ENCODE assay signal across 13 mouse cellular contexts in the genomic region with DNA sequence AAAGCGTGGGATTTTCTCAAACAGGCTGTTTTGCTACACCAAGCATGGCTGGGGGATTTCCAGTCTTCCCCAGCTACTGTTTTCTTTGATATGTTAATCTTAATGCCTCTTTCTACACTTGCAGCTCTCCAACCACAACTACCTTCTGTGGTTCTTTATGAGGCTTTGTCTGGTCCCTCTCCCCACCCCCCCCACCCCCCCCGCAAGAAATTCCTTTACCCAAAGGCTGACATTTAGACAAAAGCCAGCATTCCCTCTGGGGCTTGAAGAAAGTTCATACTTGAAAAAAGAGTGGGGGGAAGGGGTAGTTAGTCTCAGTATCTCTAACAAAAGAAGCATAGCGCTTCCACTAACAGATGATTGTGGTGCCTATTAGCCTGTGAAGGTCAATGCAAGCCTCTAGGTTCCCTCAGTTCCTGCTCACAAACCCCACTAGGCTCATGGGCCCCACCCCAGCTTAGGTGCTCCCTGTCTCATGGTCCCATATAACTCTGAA. TPM values are rescaled to one million over a fixed set of nuclear protein-coding genes. Genes with fewer than 3 reads are reported as not detected.
DNase-seq lines count a peak whose midpoint lies in the region; ATAC-seq and TF ChIP-seq lines count a peak whose summit lies in the region.
"Had no signal": no experiment of that assay in that cellular context is flagged by ENCODE, and none has a peak within 500 bp of the region (broad histone marks: within the 10 kb centered on the region; RNA-seq: fewer than 3 reads in every experiment).

No protein-coding gene starts in this region.

- no peak overlapping the region for H3K4me3 ChIP-seq in forebrain, embryonic 10.5 days
- no peak overlapping the region for H3K4me3 ChIP-seq in forebrain, postnatal 0 days (ENCODE audit: low read depth, low read length)
- no peak overlapping the region for H3K4me3 ChIP-seq in embryonic facial prominence, embryonic 11.5 days (ENCODE audit: low read depth, low read length)
- no peak overlapping the region for H3K4me3 ChIP-seq in midbrain, embryonic 13.5 days (replicated peaks)
- no peak overlapping the region for H3K4me3 ChIP-seq in lung, postnatal 0 days (ENCODE audit: low read depth, low read length)
- H3K4me3 ChIP-seq: limb, embryonic 15.5 days; lung, embryonic 15.5 days; myocyte; stomach, embryonic 15.5 days had no signal

- H3K4me2 ChIP-seq in forebrain, postnatal 0 days (ENCODE audit: low read depth) = no peak overlapping the region
- no peak overlapping the region for H3K4me2 ChIP-seq in embryonic facial prominence, embryonic 11.5 days (ENCODE audit: low read depth, low read length)
- no peak overlapping the region for H3K4me2 ChIP-seq in midbrain, embryonic 13.5 days (replicated peaks)
- no peak overlapping the region for H3K4me2 ChIP-seq in lung, postnatal 0 days (replicated peaks; ENCODE audit: low read depth, low read length)
- H3K4me2 ChIP-seq: limb, embryonic 15.5 days; lung, embryonic 15.5 days; stomach, embryonic 15.5 days had no signal

- TF ChIP-seq EP300 in lung, postnatal 0 days (IDR thresholded peaks at IDR 0.05) = no peak

- H3K9ac ChIP-seq in forebrain, postnatal 0 days = no peak overlapping the region
- H3K9ac ChIP-seq in embryonic facial prominence, embryonic 11.5 days (replicated peaks; ENCODE audit: low read length) = no peak overlapping the region
- H3K9ac ChIP-seq in midbrain, embryonic 13.5 days (replicated peaks) = no peak overlapping the region
- no peak overlapping the region for H3K9ac ChIP-seq in lung, postnatal 0 days (replicated peaks; ENCODE audit: low read depth)
- H3K9ac ChIP-seq: limb, embryonic 15.5 days; lung, embryonic 15.5 days; stomach, embryonic 15.5 days had no signal

- no peaks in the 10 kb centered on the region for H3K27me3 ChIP-seq in forebrain, embryonic 10.5 days (ENCODE audit: poor library complexity, severe bottlenecking)
- H3K27me3 ChIP-seq in forebrain, postnatal 0 days (ENCODE audit: insufficient read depth, low read length) = no peaks in the 10 kb centered on the region
- H3K27me3 ChIP-seq in embryonic facial prominence, embryonic 11.5 days (ENCODE audit: control insufficient read depth, insufficient read depth, low read length) = no peaks in the 10 kb centered on the region
- H3K27me3 ChIP-seq in midbrain, embryonic 13.5 days = no peaks in the 10 kb centered on the region
- H3K27me3 ChIP-seq in lung, postnatal 0 days (replicated peaks; ENCODE audit: insufficient read depth, low read length) = no peaks in the 10 kb centered on the region
- H3K27me3 ChIP-seq: limb, embryonic 15.5 days; lung, embryonic 15.5 days; stomach, embryonic 15.5 days had no signal

- H3K4me1 ChIP-seq in forebrain, embryonic 10.5 days = peaks cover 23% of the 10 kb centered on the region
- H3K4me1 ChIP-seq in forebrain, postnatal 0 days (ENCODE audit: insufficient read depth) = no peaks in the 10 kb centered on the region
- no peaks in the 10 kb centered on the region for H3K4me1 ChIP-seq in embryonic facial prominence, embryonic 11.5 days (ENCODE audit: control insufficient read depth, insufficient read depth, low read length)
- H3K4me1 ChIP-seq in midbrain, embryonic 13.5 days (replicated peaks) = no peaks in the 10 kb centered on the region
- H3K4me1 ChIP-seq in lung, postnatal 0 days (ENCODE audit: insufficient read depth, low read depth, low read length) = no peaks in the 10 kb centered on the region
- H3K4me1 ChIP-seq: limb, embryonic 15.5 days; lung, embryonic 15.5 days; stomach, embryonic 15.5 days had no signal

- 4% methylated on average over 3 of the region's 3 CpGs for WGBS in forebrain, embryonic 10.5 days
- WGBS in forebrain, postnatal 0 days = 18% methylated on average over 3 of the region's 3 CpGs
- WGBS in embryonic facial prominence, embryonic 11.5 days = 4% methylated on average over 3 of the region's 3 CpGs
- 10% methylated on average over 3 of the region's 3 CpGs for WGBS in midbrain, embryonic 13.5 days
- 34% methylated on average over 3 of the region's 3 CpGs for WGBS in lung, postnatal 0 days

- no peak for ATAC-seq in forebrain, postnatal 0 days
- ATAC-seq in embryonic facial prominence, embryonic 11.5 days (replicated peaks; ENCODE audit: insufficient number of reproducible peaks, low FRiP score, low TSS enrichment, low read depth) = no peak; the same call in 1 of the 2 replicates
- peak; percentile 83 for ATAC-seq in midbrain, embryonic 13.5 days
- no peak for ATAC-seq in lung, postnatal 0 days

- DNase-seq in forebrain, embryonic 10.5 days (ENCODE audit: extremely low spot score, low spot score) = peak; percentile 25
- no peak for DNase-seq in forebrain, postnatal 0 days
- peak; percentile 54 for DNase-seq in Muller cell, postnatal 12 days (ENCODE audit: inconsistent ontology term)
- DNase-seq in embryonic facial prominence, embryonic 11.5 days (ENCODE audit: low spot score) = peak; percentile 32
- DNase-seq in kidney, postnatal 36 days = no peak
- no peak for DNase-seq in layer of hippocampus, postnatal 36 days
- no peak for DNase-seq in lung, postnatal 0 days (ENCODE audit: low spot score)
- DNase-seq: cerebellum, postnatal 25 days had no signal

- no peak for TF ChIP-seq CTCF in forebrain, postnatal 0 days (IDR thresholded peaks at IDR 0.05; ENCODE audit: low read depth)
- TF ChIP-seq CTCF in lung, postnatal 0 days (IDR thresholded peaks at IDR 0.05) = no peak

- H3K36me3 ChIP-seq in forebrain, embryonic 10.5 days (replicated peaks) = no peaks in the 10 kb centered on the region
- no peaks in the 10 kb centered on the region for H3K36me3 ChIP-seq in forebrain, postnatal 0 days (ENCODE audit: insufficient read depth)
- H3K36me3 ChIP-seq in embryonic facial prominence, embryonic 11.5 days (replicated peaks; ENCODE audit: control insufficient read depth, insufficient read depth, low read depth, low read length) = no peaks in the 10 kb centered on the region
- no peaks in the 10 kb centered on the region for H3K36me3 ChIP-seq in midbrain, embryonic 13.5 days
- no peaks in the 10 kb centered on the region for H3K36me3 ChIP-seq in lung, postnatal 0 days (ENCODE audit: insufficient read depth, low read length)
- H3K36me3 ChIP-seq: limb, embryonic 15.5 days; lung, embryonic 15.5 days; stomach, embryonic 15.5 days had no signal

- peak overlapping the region; percentile 77 for H3K27ac ChIP-seq in forebrain, embryonic 10.5 days
- H3K27ac ChIP-seq in forebrain, postnatal 0 days (ENCODE audit: low read depth, low read length) = no peak overlapping the region
- no peak overlapping the region for H3K27ac ChIP-seq in embryonic facial prominence, embryonic 11.5 days (replicated peaks; ENCODE audit: low read depth, low read length)
- H3K27ac ChIP-seq in midbrain, embryonic 13.5 days = no peak overlapping the region
- H3K27ac ChIP-seq in lung, postnatal 0 days (ENCODE audit: low read length) = no peak overlapping the region
- H3K27ac ChIP-seq: limb, embryonic 15.5 days; lung, embryonic 15.5 days; stomach, embryonic 15.5 days had no signal

- no peaks in the 10 kb centered on the region for H3K9me3 ChIP-seq in forebrain, embryonic 10.5 days
- H3K9me3 ChIP-seq in forebrain, postnatal 0 days (ENCODE audit: low read length) = no peaks in the 10 kb centered on the region
- H3K9me3 ChIP-seq in embryonic facial prominence, embryonic 11.5 days (replicated peaks; ENCODE audit: control insufficient read depth, low read length) = no peaks in the 10 kb centered on the region
- no peaks in the 10 kb centered on the region for H3K9me3 ChIP-seq in midbrain, embryonic 13.5 days
- H3K9me3 ChIP-seq in lung, postnatal 0 days (ENCODE audit: low read length) = no peaks in the 10 kb centered on the region
- H3K9me3 ChIP-seq: limb, embryonic 15.5 days; lung, embryonic 15.5 days; stomach, embryonic 15.5 days had no signal

RNA-seq across cellular contexts. Expression of gene Fundc1, which starts 50.9 kb away (rescaled TPM):
- polyA plus RNA-seq in forebrain, embryonic 10.5 days (2016; fragmentation: Nextera tagmentation; extraction: Ambion mirVana) = 36.1 and 39.6 TPM in 2 replicates
- total RNA-seq in forebrain, postnatal 0 days (2014; rRNA removed) = 39.5 and 43.6 TPM in 2 replicates
- 43.9 and 49.4 TPM in 2 replicates for polyA plus RNA-seq in forebrain, postnatal 0 days (2015; fragmentation: Nextera tagmentation; extraction: Ambion mirVana)
- 65.0 and 78.1 TPM in 2 replicates for polyA plus RNA-seq in embryonic facial prominence, embryonic 11.5 days (2014; fragmentation: Nextera tagmentation; extraction: Ambion mirVana)
- polyA plus RNA-seq in midbrain, embryonic 13.5 days (2015; fragmentation: Nextera tagmentation; extraction: Ambion mirVana) = 66.3 and 73.8 TPM in 2 replicates
- total RNA-seq in layer of hippocampus, postnatal 36 days (2021) = 10 to 100 TPM; 42.4 to 49.9 TPM
- polyA plus RNA-seq in lung, postnatal 0 days (2015; fragmentation: Nextera tagmentation; extraction: Ambion mirVana) = 50.5 and 56.0 TPM in 2 replicates

Comparison
In these comparisons a context has a peak if more than half of its experiments do, and no peak if none do; other contexts are left out.
1. DNase-seq: peak in forebrain, embryonic 10.5 days (single experiment), Muller cell, postnatal 12 days (single experiment) and embryonic facial prominence, embryonic 11.5 days (single experiment); none in forebrain, postnatal 0 days (single experiment), kidney, postnatal 36 days (0 of 2), layer of hippocampus, postnatal 36 days (0 of 2) and lung, postnatal 0 days (single experiment).